ENCODE assay signal across 8 mouse cellular contexts in genomic region chr12:5374684-5375615, GRCm38 (mm10). TPM values are rescaled to one million over a fixed set of nuclear protein-coding genes. Genes with fewer than 3 reads are reported as not detected.
DNase-seq lines count a peak whose midpoint lies in the region; ATAC-seq and TF ChIP-seq lines count a peak whose summit lies in the region.

No protein-coding gene starts in this region.

- H3K9ac ChIP-seq in ES-Bruce4 (ENCODE audit: low read depth, poor library complexity, severe bottlenecking): peak overlapping the region; percentile 82
- H3K9ac ChIP-seq in heart, embryonic 16.5 days (ENCODE audit: low read length): peak overlapping the region; percentile 68
- H3K9ac ChIP-seq in stomach, embryonic 15.5 days: peak overlapping the region; percentile 67

- no peak for TF ChIP-seq CTCF in ES-Bruce4 (IDR thresholded peaks at IDR 0.05; ENCODE audit: low read depth, low read length)

- H3K27ac ChIP-seq in ES-Bruce4 (ENCODE audit: insufficient read depth, low read length): no peak overlapping the region
- H3K27ac ChIP-seq in embryonic facial prominence, embryonic 10.5 days (replicated peaks): peak overlapping the region; percentile 90
- H3K27ac ChIP-seq in heart, embryonic 16.5 days (ENCODE audit: low read length): no peak overlapping the region
- peak overlapping the region; percentile 71 for H3K27ac ChIP-seq in stomach, embryonic 15.5 days

- ATAC-seq in heart, embryonic 16.5 days (replicated peaks; ENCODE audit: extremely low read depth, insufficient read depth, low FRiP score): peak; percentile 49
- peak; percentile 45 for ATAC-seq in stomach, embryonic 15.5 days (ENCODE audit: insufficient read depth, low FRiP score, low read depth)
- ATAC-seq in inflammation-experienced regulatory T-cells, adult 6 months: no peak

- no peaks in the 10 kb centered on the region for H3K4me1 ChIP-seq in ES-Bruce4 (ENCODE audit: control insufficient read depth, insufficient read depth, low read length)
- H3K4me1 ChIP-seq in embryonic facial prominence, embryonic 10.5 days: peaks cover 31% of the 10 kb centered on the region
- peaks cover 12% of the 10 kb centered on the region for H3K4me1 ChIP-seq in heart, embryonic 16.5 days (ENCODE audit: control insufficient read depth, insufficient read depth, low read length)
- peaks cover 18% of the 10 kb centered on the region for H3K4me1 ChIP-seq in stomach, embryonic 15.5 days

- no peaks in the 10 kb centered on the region for H3K9me3 ChIP-seq in ES-Bruce4 (replicated peaks; ENCODE audit: control insufficient read depth, insufficient read depth, low read length, poor library complexity, severe bottlenecking)
- no peaks in the 10 kb centered on the region for H3K9me3 ChIP-seq in embryonic facial prominence, embryonic 10.5 days
- H3K9me3 ChIP-seq in heart, embryonic 16.5 days (replicated peaks; ENCODE audit: control insufficient read depth, low read length): no peaks in the 10 kb centered on the region
- H3K9me3 ChIP-seq in stomach, embryonic 15.5 days: no peaks in the 10 kb centered on the region

- H3K4me3 ChIP-seq in ES-Bruce4 (ENCODE audit: low read depth, low read length): peak overlapping the region; percentile 89
- H3K4me3 ChIP-seq in embryonic facial prominence, embryonic 10.5 days: peak overlapping the region; percentile 86
- H3K4me3 ChIP-seq in heart, embryonic 16.5 days (ENCODE audit: low read length): peak overlapping the region; percentile 68
- H3K4me3 ChIP-seq in stomach, embryonic 15.5 days (replicated peaks): peak overlapping the region; percentile 83

- H3K4me2 ChIP-seq in heart, embryonic 16.5 days (ENCODE audit: low read depth, low read length): peak overlapping the region; percentile 95
- H3K4me2 ChIP-seq in stomach, embryonic 15.5 days: peak overlapping the region; percentile 95

- peaks cover 19% of the 10 kb centered on the region; the same call in 1 of the 2 replicates for H3K27me3 ChIP-seq in ES-Bruce4 (ENCODE audit: control insufficient read depth, insufficient read depth, low read length, poor library complexity, severe bottlenecking)
- peaks cover 70% of the 10 kb centered on the region for H3K27me3 ChIP-seq in embryonic facial prominence, embryonic 10.5 days (replicated peaks; ENCODE audit: low read depth, poor library complexity, severe bottlenecking)
- H3K27me3 ChIP-seq in heart, embryonic 16.5 days (ENCODE audit: control insufficient read depth, insufficient read depth, low read length): peaks cover 62% of the 10 kb centered on the region
- H3K27me3 ChIP-seq in stomach, embryonic 15.5 days (replicated peaks): peaks cover 23% of the 10 kb centered on the region; the same call in 1 of the 2 replicates

- TF ChIP-seq POLR2A in ES-Bruce4 (IDR thresholded peaks at IDR 0.05; ENCODE audit: insufficient read depth, low read length): no peak

- H3K36me3 ChIP-seq in ES-Bruce4 (ENCODE audit: control insufficient read depth, insufficient read depth, low read length, poor library complexity, severe bottlenecking): no peaks in the 10 kb centered on the region
- H3K36me3 ChIP-seq in embryonic facial prominence, embryonic 10.5 days (replicated peaks): no peaks in the 10 kb centered on the region
- H3K36me3 ChIP-seq in heart, embryonic 16.5 days (ENCODE audit: control insufficient read depth, insufficient read depth): no peaks in the 10 kb centered on the region
- H3K36me3 ChIP-seq in stomach, embryonic 15.5 days: no peaks in the 10 kb centered on the region

- WGBS in embryonic facial prominence, embryonic 10.5 days: under 1% methylated on average over 84 of the region's 84 CpGs
- WGBS in heart, embryonic 16.5 days: under 1% methylated on average over 81 of the region's 84 CpGs
- under 1% methylated on average over 78 of the region's 84 CpGs for WGBS in stomach, embryonic 15.5 days

- DNase-seq in R1 (ENCODE audit: low read depth, low spot score): peak; percentile 53
- peak; percentile 70 for DNase-seq in embryonic facial prominence, embryonic 10.5 days (ENCODE audit: low spot score)
- DNase-seq in kidney, postnatal 4 days: peak; percentile 56 to 73
- DNase-seq in mesoderm, embryonic 11.5 days (ENCODE audit: low read depth, low spot score): peak; percentile 51

- TF ChIP-seq EP300 in ES-Bruce4 (IDR thresholded peaks at IDR 0.05; ENCODE audit: insufficient read depth, low read depth, low read length): no peak

RNA-seq across cellular contexts. Expression of gene Klhl29, which starts 0.5 kb away (rescaled TPM):
- polyA plus RNA-seq in ES-Bruce4 (2011; ENCODE audit: insufficient read depth, insufficient read length, low read depth, missing spikeins): 0.27 and 0.49 TPM in 2 replicates
- 1.00 and 1.2 TPM in 2 replicates for polyA plus RNA-seq in embryonic facial prominence, embryonic 10.5 days (2016; fragmentation: Nextera tagmentation; extraction: Ambion mirVana)
- 0.25 and 0.34 TPM in 2 replicates for polyA plus RNA-seq in heart, embryonic 16.5 days (2015; fragmentation: Nextera tagmentation; extraction: Ambion mirVana)
- 1.6 and 1.8 TPM in 2 replicates for polyA plus RNA-seq in stomach, embryonic 15.5 days (2015; fragmentation: Nextera tagmentation; extraction: Ambion mirVana)
- under 1 TPM in 2 of 3 experiments, not detected in 1; 0.33 to 0.42 TPM for polyA plus RNA-seq in inflammation-experienced regulatory T-cells, adult 6 months (2017; shearing (Covaris generic))

Comparison
In these comparisons a context has a peak if more than half of its experiments do, and no peak if none do; other contexts are left out.
1. H3K27ac ChIP-seq: peak in embryonic facial prominence, embryonic 10.5 days (single experiment) and stomach, embryonic 15.5 days (single experiment); none in ES-Bruce4 (single experiment) and heart, embryonic 16.5 days (single experiment).
2. Peak in every context shown above with its lines, with median percentiles within 50 percentile points of each other: H3K4me3 ChIP-seq, H3K9ac ChIP-seq and DNase-seq.